ENCODE assay signal across 17 mouse cellular contexts in the genomic region with DNA sequence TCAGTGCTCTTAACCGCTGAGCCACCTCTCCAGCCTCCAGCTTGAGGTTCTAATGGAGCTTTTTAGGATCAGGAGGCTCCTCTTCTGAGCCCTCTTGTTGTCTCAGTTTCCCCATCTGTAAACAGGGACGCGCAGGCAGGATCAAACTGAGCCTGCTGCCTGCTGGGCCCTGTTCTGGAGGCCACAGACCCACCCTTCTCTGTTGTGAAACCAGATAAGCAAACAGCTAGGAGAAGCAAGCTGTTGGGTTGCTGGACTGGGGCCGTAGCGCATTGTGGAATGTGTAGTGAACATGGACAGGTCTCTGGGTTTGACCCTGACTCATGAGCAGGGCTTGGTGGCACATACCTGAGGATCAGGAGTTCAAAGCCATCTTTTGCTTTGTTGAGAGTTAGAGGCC. TPM values are rescaled to one million over a fixed set of nuclear protein-coding genes. Genes with fewer than 3 reads are reported as not detected.
DNase-seq lines count a peak whose midpoint lies in the region; ATAC-seq and TF ChIP-seq lines count a peak whose summit lies in the region.
"Had no signal": no experiment of that assay in that cellular context is flagged by ENCODE, and none has a peak within 500 bp of the region (broad histone marks: within the 10 kb centered on the region; RNA-seq: fewer than 3 reads in every experiment).

No protein-coding gene starts in this region.

- TF ChIP-seq CTCF in gastrocnemius, adult 2 months (IDR thresholded peaks at IDR 0.05) = no peak
- no peak for TF ChIP-seq CTCF in left cerebral cortex, adult 2 months (IDR thresholded peaks at IDR 0.05)

- H3K36me3 ChIP-seq in limb, embryonic 15.5 days = peaks cover 9% of the 10 kb centered on the region
- H3K36me3 ChIP-seq in macrophage (ENCODE audit: inconsistent target) = peaks cover 18% of the 10 kb centered on the region; the same call in 1 of the 2 replicates

- 89% methylated on average over 5 of the region's 5 CpGs for WGBS in limb, embryonic 15.5 days
- WGBS in macrophage (ENCODE audit: missing documents) = 98% methylated on average over 5 of the region's 5 CpGs

- no peaks in the 10 kb centered on the region for H3K27me3 ChIP-seq in limb, embryonic 15.5 days
- H3K27me3 ChIP-seq: embryonic facial prominence, embryonic 15.5 days; midbrain, embryonic 13.5 days had no signal

- H3K4me1 ChIP-seq in limb, embryonic 15.5 days = peaks cover 47% of the 10 kb centered on the region

- H3K4me3 ChIP-seq in gastrocnemius, adult 2 months = no peak overlapping the region
- H3K4me3 ChIP-seq in left cerebral cortex, adult 2 months = no peak overlapping the region
- H3K4me3 ChIP-seq in limb, embryonic 15.5 days = no peak overlapping the region
- no peak overlapping the region for H3K4me3 ChIP-seq in macrophage (ENCODE audit: inconsistent target)
- H3K4me3 ChIP-seq: embryonic facial prominence, embryonic 15.5 days; hindbrain, embryonic 10.5 days; midbrain, embryonic 13.5 days; myocyte had no signal

- no peak overlapping the region for H3K4me2 ChIP-seq in limb, embryonic 15.5 days
- H3K4me2 ChIP-seq: embryonic facial prominence, embryonic 15.5 days; midbrain, embryonic 13.5 days had no signal

- no peak overlapping the region for H3K9ac ChIP-seq in limb, embryonic 15.5 days
- H3K9ac ChIP-seq: embryonic facial prominence, embryonic 15.5 days; midbrain, embryonic 13.5 days had no signal

- no peak for DNase-seq in gastrocnemius, adult 2 months
- DNase-seq in gastrocnemius, postnatal 10 days = no peak
- no peak for DNase-seq in left cerebral cortex, adult 2 months (ENCODE audit: extremely low spot score in 1 of 2, low spot score in 2 of 2)
- DNase-seq in left cerebral cortex, postnatal 10 days (ENCODE audit: extremely low spot score in 1 of 2, low spot score in 2 of 2) = no peak
- DNase-seq in left cerebral cortex, adult 9 months (ENCODE audit: low spot score in 2 of 2) = no peak
- no peak for DNase-seq in frontal cortex, postnatal 10 days (ENCODE audit: low spot score in 2 of 2)
- DNase-seq: adrenal gland, postnatal 25 days; cerebellum, adult 8-10 months; kidney, postnatal 36 days; retina, postnatal 1 day; thymus, postnatal 36 days had no signal

- H3K9me3 ChIP-seq in limb, embryonic 15.5 days = no peaks in the 10 kb centered on the region
- H3K9me3 ChIP-seq: embryonic facial prominence, embryonic 15.5 days; hindbrain, embryonic 10.5 days; midbrain, embryonic 13.5 days had no signal

- H3K79me2 ChIP-seq in macrophage (ENCODE audit: inconsistent target) = peaks cover 99% of the 10 kb centered on the region

- H3K27ac ChIP-seq in gastrocnemius, adult 2 months = peak overlapping the region; percentile 16; the same call in 1 of the 2 replicates
- peak overlapping the region; percentile 8; the same call in 1 of the 2 replicates for H3K27ac ChIP-seq in left cerebral cortex, adult 2 months
- H3K27ac ChIP-seq in limb, embryonic 15.5 days = peak overlapping the region; percentile 47; the same call in 1 of the 2 replicates
- peak overlapping the region; percentile 77; the same call in 1 of the 2 replicates for H3K27ac ChIP-seq in macrophage
- H3K27ac ChIP-seq: embryonic facial prominence, embryonic 15.5 days; hindbrain, embryonic 10.5 days; midbrain, embryonic 13.5 days had no signal

- intact Hi-C loops in gastrocnemius, adult 2 months (cut with DNase I) = no loop called here
- intact Hi-C loops in left cerebral cortex, adult 2 months (cut with DNase I) = no loop called here
- intact Hi-C loops in left cerebral cortex, postnatal 10 days (cut with DNase I) = no loop called here

- ATAC-seq in limb, embryonic 15.5 days (ENCODE audit: insufficient number of reproducible peaks, low FRiP score, low TSS enrichment, low read depth) = no peak
- ATAC-seq: midbrain, embryonic 13.5 days had no signal

RNA-seq across cellular contexts. Expression of a gene that starts 28.7 kb away (rescaled TPM):
- 1 to 10 TPM; 4.8 to 7.2 TPM for total RNA-seq in gastrocnemius, adult 2 months (2021)
- 10 to 100 TPM; 16.5 to 22.5 TPM for total RNA-seq in gastrocnemius, postnatal 10 days (2021)
- 10 to 100 TPM; 24.4 to 31.4 TPM for total RNA-seq in left cerebral cortex, adult 2 months (2021)
- total RNA-seq in left cerebral cortex, postnatal 10 days (2021) = 10 to 100 TPM; 26.0 to 26.6 TPM
- 138 and 152 TPM in 2 replicates for polyA plus RNA-seq in limb, embryonic 15.5 days (2015; fragmentation: Nextera tagmentation; extraction: Ambion mirVana)
- 100 to 1,000 TPM in 13 of 26 experiments, 10 to 100 TPM in 13; 35.9 to 648 (median 91.5) TPM for total RNA-seq in macrophage (2018; cell fraction: chromatin; rRNA removed)
- total RNA-seq in macrophage (2018; cell fraction: cytosol; rRNA removed) = 100 to 1,000 TPM in 14 of 26 experiments, 10 to 100 TPM in 12; 52.3 to 460 (median 164) TPM
- 100 to 1,000 TPM in 13 of 26 experiments, 10 to 100 TPM in 13; 39.2 to 371 (median 100) TPM for total RNA-seq in macrophage (2018; cell fraction: nucleus; rRNA removed)
- polyA plus RNA-seq in macrophage (2018) = 117 to 240 TPM (median 185 TPM) in 3 replicates

RNA-seq across cellular contexts. Expression of a gene that starts 56.7 kb away (rescaled TPM):
- total RNA-seq in gastrocnemius, adult 2 months (2021) = 10 to 100 TPM; 80.6 to 90.3 TPM
- 100 to 1,000 TPM; 156 to 177 TPM for total RNA-seq in gastrocnemius, postnatal 10 days (2021)
- total RNA-seq in left cerebral cortex, adult 2 months (2021) = 100 to 1,000 TPM; 110 to 129 TPM
- 100 to 1,000 TPM; 145 to 166 TPM for total RNA-seq in left cerebral cortex, postnatal 10 days (2021)
- polyA plus RNA-seq in limb, embryonic 15.5 days (2015; fragmentation: Nextera tagmentation; extraction: Ambion mirVana) = 154 and 176 TPM in 2 replicates
- 100 to 1,000 TPM in 14 of 26 experiments, 10 to 100 TPM in 12; 49.4 to 246 (median 102) TPM for total RNA-seq in macrophage (2018; cell fraction: chromatin; rRNA removed)
- total RNA-seq in macrophage (2018; cell fraction: cytosol; rRNA removed) = 1,000 to 10,000 TPM in 1 of 26 experiments, 100 to 1,000 TPM in 25; 247 to 1,058 (median 502) TPM
- 100 to 1,000 TPM in 14 of 26 experiments, 10 to 100 TPM in 12; 77.9 to 417 (median 104) TPM for total RNA-seq in macrophage (2018; cell fraction: nucleus; rRNA removed)
- 494 to 663 TPM (median 662 TPM) in 3 replicates for polyA plus RNA-seq in macrophage (2018)

RNA-seq across cellular contexts. Expression of a gene that starts 56.8 kb away (rescaled TPM):
- 10 to 100 TPM in 1 of 2 experiments, 1 to 10 TPM in 1; 9.9 to 14.1 TPM for total RNA-seq in gastrocnemius, adult 2 months (2021)
- 10 to 100 TPM in 1 of 2 experiments, 1 to 10 TPM in 1; 9.9 to 12.9 TPM for total RNA-seq in gastrocnemius, postnatal 10 days (2021)
- total RNA-seq in left cerebral cortex, adult 2 months (2021) = 10 to 100 TPM; 37.6 to 38.2 TPM
- 10 to 100 TPM; 36.3 to 38.9 TPM for total RNA-seq in left cerebral cortex, postnatal 10 days (2021)
- 11.3 and 12.0 TPM in 2 replicates for polyA plus RNA-seq in limb, embryonic 15.5 days (2015; fragmentation: Nextera tagmentation; extraction: Ambion mirVana)
- 100 to 1,000 TPM in 7 of 26 experiments, 10 to 100 TPM in 19; 12.7 to 176 (median 74.9) TPM for total RNA-seq in macrophage (2018; cell fraction: chromatin; rRNA removed)
- total RNA-seq in macrophage (2018; cell fraction: cytosol; rRNA removed) = 10 to 100 TPM; 10.0 to 24.4 (median 16.4) TPM
- 10 to 100 TPM; 10.4 to 84.4 (median 31.7) TPM for total RNA-seq in macrophage (2018; cell fraction: nucleus; rRNA removed)
- 12.2 to 17.5 TPM (median 12.3 TPM) in 3 replicates for polyA plus RNA-seq in macrophage (2018)

RNA-seq across cellular contexts. Expression of a gene that starts 57.6 kb away (rescaled TPM):
- total RNA-seq in gastrocnemius, adult 2 months (2021) = 1 to 10 TPM; 2.0 to 3.9 TPM
- 10 to 100 TPM; 10.5 to 18.5 TPM for total RNA-seq in gastrocnemius, postnatal 10 days (2021)
- 100 to 1,000 TPM; 947 to 984 TPM for total RNA-seq in left cerebral cortex, adult 2 months (2021)
- 100 to 1,000 TPM; 862 to 881 TPM for total RNA-seq in left cerebral cortex, postnatal 10 days (2021)
- 16.7 and 17.9 TPM in 2 replicates for polyA plus RNA-seq in limb, embryonic 15.5 days (2015; fragmentation: Nextera tagmentation; extraction: Ambion mirVana)
- 10 to 100 TPM; 17.2 to 71.6 (median 25.6) TPM for total RNA-seq in macrophage (2018; cell fraction: chromatin; rRNA removed)
- 10 to 100 TPM; 10.5 to 25.5 (median 16.1) TPM for total RNA-seq in macrophage (2018; cell fraction: cytosol; rRNA removed)
- total RNA-seq in macrophage (2018; cell fraction: nucleus; rRNA removed) = 10 to 100 TPM; 14.4 to 64.5 (median 22.2) TPM
- polyA plus RNA-seq in macrophage (2018) = 9.7 to 16.3 TPM (median 12.2 TPM) in 3 replicates

Comparison
In these comparisons a context has a peak if more than half of its experiments do, and no peak if none do; other contexts are left out.
1. H3K27ac ChIP-seq: peak in every context shown above with its lines; median percentile 77 in macrophage; 47 in limb, embryonic 15.5 days; 16 in gastrocnemius, adult 2 months; 8 in left cerebral cortex, adult 2 months.